Mouse (Mus musculus) hindbrain, embryonic 11.5 days (tissue): Measurements from ENCODE around the gene Osbpl8. TPM values are rescaled to one million over a fixed set of nuclear protein-coding genes. Genes with fewer than 3 reads are reported as not detected.

Experiments used
- ATAC-seq: fragments of 200-750 bp; cut with Nextera tagmentation; 2 replicates; pipeline ENCODE4 v1.8.0; 2017; ENCODE audit warnings: mild to moderate bottlenecking, moderate TSS enrichment, moderate library complexity; ENCODE audit not compliant: low FRiP score
- DNase-seq: peaks from one replicate; pipeline ENCODE4 v3.0.0-alpha.2; 2015; ENCODE audit warnings: low spot score
- H3K27ac ChIP-seq: fragments of 300-500 bp; sonication (generic); 2 replicates; pipeline ENCODE4 v1.5.1; 2014; ENCODE audit warnings: mild to moderate bottlenecking, low read depth, low read length
- H3K27me3 ChIP-seq: fragments of 300-500 bp; sonication (generic); 2 replicates; pipeline ENCODE4 v1.6.1; 2014; ENCODE audit warnings: mild to moderate bottlenecking, low read length, moderate library complexity, mixed read lengths; ENCODE audit not compliant: control insufficient read depth, insufficient read depth
- H3K36me3 ChIP-seq: fragments of 300-500 bp; sonication (generic); 2 replicates; pipeline ENCODE4 v1.6.1; 2014; ENCODE audit warnings: mild to moderate bottlenecking, low read length, moderate library complexity, mixed read lengths; ENCODE audit not compliant: control insufficient read depth, insufficient read depth
- H3K4me1 ChIP-seq: fragments of 300-500 bp; sonication (generic); replicated peaks from 2 replicates; pipeline ENCODE4 v1.6.1; 2014; ENCODE audit warnings: low read length, mixed read lengths; ENCODE audit not compliant: control insufficient read depth, insufficient read depth
- H3K4me2 ChIP-seq: fragments of 300-500 bp; sonication (generic); replicated peaks from 2 replicates; pipeline ENCODE4 v1.6.1; 2014; ENCODE audit warnings: mild to moderate bottlenecking, low read depth, low read length
- H3K4me3 ChIP-seq: fragments of 300-500 bp; sonication (generic); 2 replicates; pipeline ENCODE4 v1.5.1; 2014; ENCODE audit warnings: low read depth, low read length
- H3K9ac ChIP-seq: fragments of 300-500 bp; sonication (generic); 2 replicates; pipeline ENCODE4 v1.6.1; 2014; ENCODE audit warnings: low read depth, low read length
- H3K9me3 ChIP-seq: fragments of 300-500 bp; sonication (generic); 2 replicates; pipeline ENCODE4 v1.6.1; 2016; ENCODE audit warnings: low read length; ENCODE audit not compliant: control insufficient read depth
- WGBS: fragments of 180-500 bp; shearing (Covaris S2); extraction: QIAGEN DNeasy Blood & Tissue Kit; methylation state at CpG from one replicate; pipeline ENCODE4 v1.1.7; 2014; 5-methylcytosine and 5-hydroxymethylcytosine counted together
- polyA plus RNA-seq: library from polyadenylated mRNA; unstranded; fragments of >200 nt; fragmentation: Nextera tagmentation; extraction: Ambion mirVana; gene quantifications from 2 replicates; pipeline ENCODE4 v1.2.1, GENCODE M21; 2014

The Osbpl8 gene
- polyA plus RNA-seq = 15.4 and 15.7 TPM in 2 replicates

- Histone ChIP-seq H3K4me2 (peak within 1 kb of the TSS; percentile 74), H3K27ac (peak within 1 kb of the TSS; percentile 86), H3K4me3 (peak within 1 kb of the TSS; percentile 95), H3K27me3 (no peaks in the 10 kb centered on the region), H3K36me3 (no peaks in the 10 kb centered on the region), H3K4me1 (no peaks in the 10 kb centered on the region), H3K9me3 (no peaks in the 10 kb centered on the region), H3K9ac (peak within 1 kb of the TSS; percentile 93)
- ATAC-seq (peak; percentile 95), DNase-seq (peak; percentile 99)
- WGBS = under 1% methylated on average over 51 of the region's 84 CpGs
These were observed at the start of gene Osbpl8 for GRCm38 (mm10) chr10:111164304-111165218. Gene Osbpl8 (plus strand): TSS chr10:111164752.

DNA sequence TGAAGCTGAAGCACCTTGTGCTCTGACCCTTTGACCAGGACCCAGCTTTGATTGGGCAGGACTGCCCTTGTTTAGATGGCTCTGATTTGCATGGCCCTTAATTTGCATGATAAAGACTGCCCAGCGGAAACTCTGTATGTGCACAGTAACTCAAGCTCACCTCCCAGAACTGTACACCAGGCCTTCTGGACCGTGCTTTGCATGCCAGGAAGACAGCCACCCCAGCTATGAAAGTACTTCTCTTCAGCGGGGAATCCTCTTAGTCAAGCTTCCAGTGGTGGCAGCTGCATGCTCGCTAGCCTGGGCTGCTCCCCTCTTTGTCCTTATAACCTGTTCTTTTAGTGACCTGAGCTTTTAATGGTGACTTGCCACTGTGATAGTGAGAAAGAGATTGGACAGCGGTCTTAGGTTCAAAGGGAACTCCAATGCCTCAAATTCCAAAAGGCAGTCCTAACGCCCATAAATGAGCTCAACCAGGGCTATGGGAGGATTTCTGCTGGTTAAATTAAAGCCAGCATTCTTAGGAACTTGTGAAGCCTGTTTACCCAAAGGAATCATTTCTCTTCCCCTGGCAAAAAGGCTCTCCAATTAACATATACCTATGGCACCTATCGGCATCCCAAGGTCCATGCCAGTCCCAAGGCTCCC, 47.2 kb upstream of the Osbpl8 start:
- Histone ChIP-seq H3K4me2 (no peak overlapping the region), H3K4me3 (no peak overlapping the region), H3K9ac (no peak overlapping the region), H3K36me3 (no peaks in the 10 kb centered on the region), H3K9me3 (no peaks in the 10 kb centered on the region), H3K4me1 (no peaks in the 10 kb centered on the region), H3K27me3 (no peaks in the 10 kb centered on the region), H3K27ac (no peak overlapping the region)
- 67% methylated on average over 7 of the region's 7 CpGs for WGBS
- DNase-seq = peak; percentile 13
- ATAC-seq = no peak

DNA sequence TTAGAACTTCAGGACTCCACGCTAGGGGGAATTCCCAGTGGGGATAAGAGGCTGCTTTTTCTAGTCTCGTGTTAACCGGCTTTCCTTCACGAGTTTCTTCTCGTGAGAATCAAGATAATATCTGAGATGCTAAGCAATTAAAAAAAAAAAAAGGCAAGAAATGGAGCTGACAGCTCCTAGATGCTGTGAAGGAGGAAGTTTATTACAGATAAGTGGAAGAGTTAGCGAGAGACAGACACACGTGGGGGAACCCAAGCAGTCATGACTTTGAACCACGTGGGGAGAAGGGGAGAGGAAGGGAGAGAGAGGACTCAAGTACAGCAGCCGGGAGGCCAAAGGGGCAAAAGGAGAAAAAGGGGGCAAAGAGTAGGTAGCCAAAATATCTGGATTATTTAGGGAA, 46.3 kb upstream of the Osbpl8 start:
- Histone ChIP-seq H3K4me2 (no peak overlapping the region), H3K36me3 (no peaks in the 10 kb centered on the region), H3K4me3 (no peak overlapping the region), H3K27me3 (no peaks in the 10 kb centered on the region), H3K9me3 (no peaks in the 10 kb centered on the region), H3K9ac (no peak overlapping the region), H3K4me1 (no peaks in the 10 kb centered on the region), H3K27ac (no peak overlapping the region)
- 87% methylated on average over 9 of the region's 9 CpGs for WGBS
- ATAC-seq (no peak), DNase-seq (no peak)

GRCm38 (mm10) chr10:111118991-111119650, 45.4 kb upstream of the Osbpl8 start:
- ATAC-seq (no peak), DNase-seq (no peak)
- Histone ChIP-seq H3K4me3 (no peak overlapping the region), H3K4me2 (no peak overlapping the region), H3K9me3 (no peaks in the 10 kb centered on the region), H3K27ac (no peak overlapping the region), H3K9ac (no peak overlapping the region), H3K36me3 (no peaks in the 10 kb centered on the region), H3K27me3 (no peaks in the 10 kb centered on the region), H3K4me1 (no peaks in the 10 kb centered on the region)
- 78% methylated on average over 3 of the region's 3 CpGs for WGBS

DNA sequence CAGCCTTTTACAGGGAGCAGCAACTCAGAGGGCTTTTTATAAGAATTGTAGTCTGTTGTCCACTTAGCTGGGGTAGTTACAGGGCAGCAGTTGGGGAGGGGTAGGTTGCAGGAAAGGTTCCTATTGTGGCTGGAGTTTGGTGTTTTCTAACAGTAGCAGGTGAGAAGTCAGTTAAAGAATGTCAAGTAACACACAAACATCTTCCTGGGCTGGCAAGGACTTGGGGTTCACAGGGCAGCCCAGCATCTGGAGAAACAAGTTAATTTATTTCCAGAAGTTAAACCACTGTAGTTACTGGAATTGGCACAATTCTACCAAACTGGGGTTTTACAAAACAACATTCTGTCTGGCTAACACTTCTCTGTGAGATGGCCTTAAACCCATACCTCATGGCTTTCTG, 44.8 kb upstream of the Osbpl8 start:
- ATAC-seq = no peak
- Histone ChIP-seq H3K9ac (no peak overlapping the region), H3K27ac (no peak overlapping the region), H3K27me3 (no peaks in the 10 kb centered on the region), H3K4me3 (no peak overlapping the region), H3K36me3 (no peaks in the 10 kb centered on the region), H3K9me3 (no peaks in the 10 kb centered on the region), H3K4me1 (no peaks in the 10 kb centered on the region), H3K4me2 (no peak overlapping the region)
- DNase-seq = no peak

GRCm38 (mm10) chr10:111122864-111123398, 41.6 kb upstream of the Osbpl8 start:
- H3K27me3 ChIP-seq = no peaks in the 10 kb centered on the region
- H3K4me2 ChIP-seq = no peak overlapping the region
- H3K27ac ChIP-seq = no peak overlapping the region
- ATAC-seq (no peak), DNase-seq (no peak)
- H3K36me3 ChIP-seq = no peaks in the 10 kb centered on the region
- H3K4me3 ChIP-seq = no peak overlapping the region
- H3K4me1 ChIP-seq = no peaks in the 10 kb centered on the region
- no peaks in the 10 kb centered on the region for H3K9me3 ChIP-seq
- WGBS = 83% methylated on average over 10 of the region's 10 CpGs
- H3K9ac ChIP-seq = no peak overlapping the region

DNA sequence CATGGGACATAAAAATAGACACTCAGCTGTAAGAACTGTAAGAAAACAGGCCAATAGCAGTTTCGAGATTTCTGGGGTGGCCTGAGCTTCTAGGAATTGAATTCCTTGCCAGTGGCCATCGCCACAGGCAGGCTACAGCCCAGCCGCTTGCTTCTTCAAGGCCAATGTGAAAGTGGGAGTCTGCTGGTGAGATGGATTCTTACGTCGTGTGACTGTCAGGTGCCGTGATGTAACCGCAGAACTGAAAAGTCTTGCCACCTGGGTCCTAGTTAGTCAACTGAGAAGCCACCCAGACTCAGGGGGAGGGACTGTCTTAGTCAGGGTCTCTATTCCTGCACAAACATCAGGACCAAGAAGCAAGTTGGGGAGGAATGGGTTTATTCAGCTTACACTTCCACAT, 40.4 kb upstream of the Osbpl8 start:
- H3K9me3 ChIP-seq = no peaks in the 10 kb centered on the region
- no peaks in the 10 kb centered on the region for H3K27me3 ChIP-seq
- H3K27ac ChIP-seq = no peak overlapping the region
- no peak overlapping the region for H3K4me2 ChIP-seq
- ATAC-seq (no peak), DNase-seq (no peak)
- no peak overlapping the region for H3K4me3 ChIP-seq
- H3K4me1 ChIP-seq = no peaks in the 10 kb centered on the region
- H3K9ac ChIP-seq = no peak overlapping the region
- WGBS = 96% methylated on average over 7 of the region's 7 CpGs
- H3K36me3 ChIP-seq = no peaks in the 10 kb centered on the region

DNA sequence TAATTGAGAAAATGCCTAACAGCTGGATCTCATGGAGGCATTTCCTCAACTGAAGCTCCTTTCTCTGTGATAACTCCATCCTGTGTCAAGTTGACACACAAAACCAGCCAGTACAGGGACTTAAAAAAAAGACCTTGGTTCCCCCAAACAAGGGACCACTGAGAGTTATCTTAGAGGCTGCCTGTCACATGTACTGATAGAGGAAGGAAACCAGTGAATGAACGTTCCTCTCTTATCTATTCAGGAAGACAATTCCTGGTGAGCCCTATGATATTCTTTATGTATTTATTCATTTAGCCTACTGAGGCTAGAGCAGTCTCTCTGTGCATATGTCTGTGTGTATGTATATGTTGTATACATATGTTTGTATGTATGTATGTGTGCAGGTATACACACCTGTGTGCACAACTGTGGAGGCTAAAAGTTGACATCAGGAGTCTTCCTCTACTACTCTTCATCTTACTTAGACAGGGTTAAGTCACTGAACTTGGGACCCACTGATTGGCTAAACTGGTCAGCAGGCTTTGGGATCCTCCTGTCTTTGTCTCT, 39.7 kb upstream of the Osbpl8 start:
- WGBS = 78% methylated on average over 1 of the region's 1 CpGs
- Histone ChIP-seq H3K4me1 (no peaks in the 10 kb centered on the region), H3K36me3 (no peaks in the 10 kb centered on the region), H3K9me3 (no peaks in the 10 kb centered on the region), H3K27ac (no peak overlapping the region), H3K9ac (no peak overlapping the region), H3K4me3 (no peak overlapping the region), H3K27me3 (no peaks in the 10 kb centered on the region), H3K4me2 (no peak overlapping the region)
- ATAC-seq = no peak
- no peak for DNase-seq
